Mouse (Mus musculus) retina, postnatal 7 days (tissue): Measurements from ENCODE around the gene Atxn1.

Experiments used
- DNase-seq: peaks from one replicate; pipeline ENCODE4 v3.0.0-alpha.2; 2012; ENCODE audit warnings: low read depth, low spot score

Atxn1 gene

GRCm38 (mm10) chr13:45900776-45901175 is 64.0 kb downstream of the Atxn1 start:
- DNase-seq: no peak

DNA sequence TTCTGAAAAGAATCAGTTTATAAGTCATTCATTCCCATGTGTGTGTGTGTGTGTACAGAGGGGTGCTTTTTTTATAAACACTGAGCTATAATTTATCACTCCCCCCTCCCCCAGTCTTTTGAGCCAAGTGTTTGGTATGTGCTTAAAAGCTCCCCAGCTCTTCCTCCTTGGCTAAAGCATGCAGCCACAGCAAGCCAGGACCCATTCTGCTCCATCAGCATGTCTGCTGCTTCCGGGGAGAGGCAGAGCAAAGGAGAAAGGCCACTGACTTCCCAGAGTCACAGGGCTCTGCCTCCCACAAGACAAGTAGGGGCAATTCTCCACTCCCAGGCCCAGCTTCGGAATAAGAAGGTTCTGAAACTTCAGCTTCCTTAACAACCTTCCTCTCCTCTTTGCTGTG is 67.2 kb downstream of the Atxn1 start:
- DNase-seq: no peak

DNA sequence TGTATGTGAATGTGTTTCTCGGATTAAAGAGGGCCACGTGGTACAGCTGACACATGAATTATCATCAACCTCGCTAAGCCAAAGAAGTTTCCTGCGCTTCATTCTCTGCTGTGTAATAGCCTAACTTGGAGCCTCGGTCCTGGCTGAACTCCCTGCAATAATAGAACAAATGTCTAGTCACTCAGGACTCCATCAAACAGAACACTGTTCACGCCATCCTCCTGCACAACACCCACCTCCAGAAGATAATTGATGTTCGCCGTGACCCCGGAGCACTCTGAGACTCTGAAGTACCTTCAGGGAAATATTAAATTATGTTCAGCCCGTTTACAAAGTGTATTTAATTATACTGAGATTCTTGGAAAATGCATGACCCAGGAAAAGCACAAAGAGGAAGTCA is 70.0 kb downstream of the Atxn1 start:
- DNase-seq: no peak

- no peak for DNase-seq
Observed at GRCm38 (mm10) chr13:45894234-45894633, 70.6 kb downstream of the Atxn1 start.

- no peak for DNase-seq
Observed at GRCm38 (mm10) chr13:45891073-45891472, 73.7 kb downstream of the Atxn1 start.

GRCm38 (mm10) chr13:45888953-45889749 is 75.7 kb downstream of the Atxn1 start:
- no peak for DNase-seq

GRCm38 (mm10) chr13:45884878-45885277 is 79.9 kb downstream of the Atxn1 start:
- DNase-seq: no peak

DNA sequence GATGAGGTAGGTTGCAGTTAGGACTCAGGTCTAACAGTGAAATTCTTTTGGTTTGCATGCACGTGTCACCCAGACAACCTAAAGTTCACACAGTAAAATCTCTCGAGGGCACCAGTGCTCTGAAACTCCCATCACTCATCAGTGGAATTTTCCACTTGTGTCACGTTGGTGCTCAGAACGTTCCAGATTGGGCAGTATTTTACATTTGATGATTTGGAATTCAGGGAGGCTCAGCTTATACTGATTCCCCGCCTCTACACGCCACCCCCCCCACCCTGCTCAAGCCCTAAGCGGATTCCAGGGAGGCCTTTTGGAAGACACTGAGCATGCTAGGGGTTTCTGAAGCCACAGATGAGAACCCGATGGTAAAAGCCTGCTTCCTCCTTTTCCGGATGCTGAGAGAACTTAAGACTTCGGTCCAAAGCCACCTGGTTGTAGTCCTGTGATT is 81.0 kb downstream of the Atxn1 start:
- no peak for DNase-seq

DNA sequence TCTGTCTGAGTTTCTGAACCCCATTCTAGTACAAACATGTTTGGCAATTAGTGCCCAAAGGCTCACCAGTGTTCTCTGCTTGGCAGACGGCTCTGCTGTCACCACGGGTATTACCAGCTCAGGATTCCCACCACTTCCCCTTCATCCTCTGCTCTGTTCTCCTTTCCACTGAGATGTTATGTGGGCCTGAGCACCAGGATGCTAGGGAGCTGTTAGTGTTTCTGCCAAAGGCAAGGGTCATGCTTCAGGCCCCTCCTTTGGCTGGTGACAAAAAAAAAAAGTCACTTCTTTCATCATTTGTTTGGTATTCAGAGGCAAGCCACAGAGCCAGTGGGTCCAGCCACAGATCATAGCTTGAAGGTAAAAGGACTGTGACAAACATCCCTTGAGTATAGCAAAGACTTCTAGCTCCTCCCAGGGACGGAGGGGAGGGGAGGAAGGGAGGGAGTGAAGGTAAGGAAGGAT is 81.8 kb downstream of the Atxn1 start:
- DNase-seq: no peak

DNA sequence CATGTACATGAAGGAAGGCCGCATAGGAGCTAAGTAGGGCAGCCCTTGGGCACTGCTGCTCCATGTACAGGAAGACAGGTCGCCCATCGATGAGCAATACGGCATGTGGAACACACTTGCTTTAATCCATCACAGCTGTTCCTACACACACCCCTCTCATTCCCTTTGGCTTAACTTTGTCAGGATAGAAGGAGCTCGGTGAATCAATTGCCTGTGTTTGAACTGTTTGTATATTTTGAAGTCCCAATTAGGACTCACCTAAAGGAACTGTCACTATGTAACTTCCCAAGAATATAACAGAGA is 84.3 kb downstream of the Atxn1 start:
- DNase-seq: no peak

DNA sequence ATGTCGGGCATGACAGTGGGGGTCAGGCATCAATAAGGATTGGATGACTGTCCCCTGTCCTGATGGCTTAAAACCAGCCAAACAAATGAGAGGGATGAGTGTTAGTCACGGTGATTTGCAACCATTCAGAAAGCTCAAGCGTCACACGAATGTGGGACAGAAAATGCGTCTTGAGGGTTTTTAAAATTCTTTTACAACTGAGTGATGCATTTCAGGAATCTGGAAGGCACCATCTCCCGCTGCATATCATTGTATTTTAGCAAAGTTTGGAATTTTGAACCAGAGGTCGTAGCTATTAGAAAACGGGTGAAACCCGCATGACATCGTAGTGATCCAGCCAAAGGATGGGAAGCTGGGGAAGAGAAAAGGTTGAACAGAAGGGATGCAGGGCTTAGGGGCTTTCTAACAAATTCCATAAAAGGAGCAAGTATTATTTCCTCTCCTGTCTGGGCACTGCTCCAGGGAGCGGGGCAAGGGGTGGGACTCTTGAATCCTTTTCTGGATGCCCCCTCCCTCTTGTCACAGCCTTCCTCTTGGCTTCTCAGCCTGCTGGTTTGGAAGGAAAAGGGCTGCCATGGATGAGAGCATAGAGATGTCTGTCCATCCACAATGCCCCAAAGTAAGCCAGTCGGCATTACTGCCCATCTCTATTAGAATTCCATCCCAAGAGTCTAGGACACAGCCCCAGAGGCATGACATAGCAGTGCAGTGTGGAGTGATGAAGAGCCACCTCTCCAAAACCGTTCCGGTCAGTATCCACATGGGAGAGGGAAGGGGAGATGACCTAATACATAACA is 84.9 kb downstream of the Atxn1 start:
- no peak for DNase-seq

- DNase-seq: no peak
Observed at GRCm38 (mm10) chr13:45876939-45877338, 87.9 kb downstream of the Atxn1 start.

DNA sequence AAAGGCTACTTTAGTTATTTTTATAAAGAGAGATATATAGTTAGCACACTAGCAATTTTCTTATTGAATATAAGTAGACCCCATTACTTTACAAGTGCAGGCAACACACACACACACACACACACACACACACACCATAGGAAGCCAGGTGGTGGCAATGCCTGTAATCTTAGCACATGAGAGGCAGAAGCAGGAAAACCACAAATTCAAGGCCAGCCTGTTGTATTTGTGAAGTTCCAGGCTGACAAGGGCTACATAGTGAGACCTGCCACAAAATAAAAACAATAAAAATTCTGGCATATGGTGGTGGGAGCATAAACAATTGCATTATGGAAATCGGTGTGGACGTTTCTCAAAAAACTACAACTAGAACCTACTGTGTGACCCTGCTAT is 88.4 kb downstream of the Atxn1 start:
- no peak for DNase-seq

GRCm38 (mm10) chr13:45875686-45876367 is 89.0 kb downstream of the Atxn1 start:
- no peak for DNase-seq

GRCm38 (mm10) chr13:45874196-45874595 is 90.6 kb downstream of the Atxn1 start:
- DNase-seq: no peak

DNA sequence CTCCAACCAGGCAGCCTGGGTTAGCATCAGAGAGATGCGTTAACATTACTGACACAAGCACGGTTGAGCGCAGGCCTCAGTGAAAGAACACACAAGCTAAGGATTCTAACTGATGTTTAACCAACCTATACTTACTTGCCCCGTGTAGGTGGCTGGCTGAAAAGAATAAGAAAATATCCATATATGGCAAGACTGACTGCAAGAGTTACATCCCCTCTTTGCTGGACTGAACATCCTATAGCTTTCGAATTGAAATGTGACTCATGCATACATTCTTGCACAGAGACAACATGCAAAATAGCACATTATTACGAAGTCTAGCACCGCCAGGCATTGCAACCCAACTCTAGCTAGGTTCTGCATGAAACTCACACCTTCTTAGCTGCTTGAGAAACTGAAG is 91.8 kb downstream of the Atxn1 start:
- no peak for DNase-seq

DNA sequence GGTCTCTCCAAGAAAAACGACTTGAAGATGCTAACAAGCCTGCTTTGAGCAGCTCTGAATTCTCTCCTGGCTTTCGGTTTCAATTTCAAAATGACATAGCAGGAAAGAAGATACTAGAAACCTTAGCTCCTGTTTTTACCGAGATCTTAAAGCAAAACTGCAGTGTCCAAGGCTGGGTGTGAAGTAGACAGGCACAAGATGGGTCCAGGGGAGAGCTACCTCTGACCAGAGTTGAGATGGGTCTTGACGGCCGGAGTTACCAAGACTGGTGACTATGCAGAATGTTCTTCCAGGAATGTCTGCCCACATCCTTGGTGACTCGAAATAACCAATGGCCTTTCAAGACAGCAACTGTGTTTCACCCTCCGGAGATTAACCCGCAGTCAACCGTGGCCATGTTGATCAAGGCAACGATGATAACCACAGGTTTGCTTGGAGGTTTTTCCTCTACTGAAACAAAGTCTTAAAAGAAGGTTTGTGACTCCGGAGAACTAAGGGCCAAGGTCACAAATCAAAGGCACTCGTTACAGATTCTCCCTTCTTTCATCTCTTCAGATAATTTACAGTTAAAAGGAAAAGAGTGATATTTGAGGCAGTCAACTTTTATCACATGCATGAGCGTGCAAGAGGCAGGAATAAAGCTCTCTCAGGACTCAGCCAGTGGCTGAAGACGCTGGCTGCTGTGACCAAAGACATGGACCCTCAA is 92.6 kb downstream of the Atxn1 start:
- no peak for DNase-seq

DNA sequence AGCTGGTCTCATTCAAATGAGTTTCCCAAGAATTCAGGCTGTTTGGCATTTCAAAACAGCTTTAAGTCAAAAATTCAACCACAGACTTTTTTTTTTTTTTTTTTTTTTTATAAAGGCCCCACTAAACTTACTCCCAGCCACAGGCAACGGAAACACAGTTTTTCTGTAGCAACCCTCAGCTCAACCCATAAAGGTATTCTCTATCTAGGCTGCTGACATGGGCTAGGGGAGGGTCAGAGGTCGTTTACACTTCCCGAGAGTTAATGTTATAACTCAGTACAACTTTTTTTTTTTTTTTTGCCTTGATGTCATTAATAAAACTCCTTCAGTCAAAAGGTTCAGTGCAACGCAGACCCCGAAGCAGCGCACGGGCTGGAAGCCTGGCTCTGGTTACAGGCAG is 93.3 kb downstream of the Atxn1 start:
- no peak for DNase-seq

DNA sequence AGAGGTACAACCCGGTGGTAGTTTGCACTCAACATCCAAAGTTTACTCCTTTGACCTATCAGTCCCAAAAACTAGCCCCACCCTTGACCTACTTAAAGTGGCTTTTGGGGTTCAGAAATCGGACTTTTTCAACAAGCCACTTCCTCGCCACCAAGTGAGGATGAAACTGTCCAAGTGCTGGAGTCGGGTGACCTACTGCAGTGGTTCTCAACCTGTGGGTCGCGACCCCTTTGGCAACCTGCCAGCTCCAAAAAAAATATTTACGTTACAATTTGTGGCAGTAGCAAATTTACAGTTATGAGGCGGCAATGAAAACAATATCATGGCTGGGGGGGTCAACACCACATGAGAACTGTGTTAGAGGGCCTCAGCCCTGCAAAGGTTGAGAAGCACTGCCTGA is 95.9 kb downstream of the Atxn1 start:
- DNase-seq: no peak

DNA sequence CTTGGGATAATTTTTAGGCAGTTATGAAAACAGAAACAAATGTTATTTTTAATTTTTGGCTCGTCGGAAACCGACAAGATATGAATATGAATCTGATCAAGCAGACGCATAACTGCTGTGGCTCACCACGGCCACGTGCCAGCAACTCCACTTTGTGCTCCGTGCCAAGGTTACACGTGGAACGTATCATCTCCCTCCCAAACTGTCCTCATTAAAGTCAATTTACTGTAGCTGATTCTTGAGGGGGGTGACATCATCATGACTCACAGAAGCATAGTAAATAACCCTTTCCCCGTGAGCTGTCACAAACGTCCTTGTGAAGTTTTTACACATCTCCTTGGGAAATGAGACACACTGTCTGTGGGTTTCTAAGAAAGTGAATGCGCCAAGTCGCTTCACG is 97.5 kb downstream of the Atxn1 start:
- DNase-seq: no peak

- no peak for DNase-seq
Observed at GRCm38 (mm10) chr13:45866615-45867245, 98.1 kb downstream of the Atxn1 start.
